Mouse (Mus musculus) liver, embryonic 13.5 days (tissue): ENCODE data around the gene Ptprg. TPM values are rescaled to one million over a fixed set of nuclear protein-coding genes. Genes with fewer than 3 reads are reported as not detected.
"Not testable (repeated sequence)": the region's sequence is repeated elsewhere in the genome, so short reads cannot be mapped to it uniquely, and the experiment has no call there.

Source experiments
- ATAC-seq: fragments of 200-750 bp; cut with Nextera tagmentation; 2 replicates; pipeline ENCODE4 v1.8.0; 2017; ENCODE audit warnings: low read depth, mild to moderate bottlenecking, moderate number of reproducible peaks, moderate library complexity
- DNase-seq: peaks from one replicate; pipeline ENCODE4 v3.0.0; 2022
- H3K27ac ChIP-seq: fragments of 300-500 bp; sonication (generic); 2 replicates; pipeline ENCODE4 v1.5.1; 2015; ENCODE audit warnings: moderate library complexity, mild to moderate bottlenecking, inconsistent platforms
- H3K27me3 ChIP-seq: fragments of 300-500 bp; sonication (generic); 2 replicates; pipeline ENCODE4 v1.6.1; 2015; ENCODE audit warnings: mild to moderate bottlenecking, inconsistent platforms
- H3K36me3 ChIP-seq: fragments of 300-500 bp; sonication (generic); 2 replicates; pipeline ENCODE4 v1.6.1; 2015; ENCODE audit warnings: mild to moderate bottlenecking, inconsistent platforms
- H3K4me1 ChIP-seq: fragments of 300-500 bp; sonication (generic); replicated peaks from 2 replicates; pipeline ENCODE4 v1.6.1; 2015; ENCODE audit warnings: inconsistent platforms
- H3K4me2 ChIP-seq: fragments of 300-500 bp; sonication (generic); 2 replicates; pipeline ENCODE4 v1.6.1; 2015; ENCODE audit warnings: inconsistent platforms, mild to moderate bottlenecking, moderate library complexity
- H3K4me3 ChIP-seq: fragments of 300-500 bp; sonication (generic); replicated peaks from 2 replicates; pipeline ENCODE4 v1.5.1; 2015; ENCODE audit warnings: mild to moderate bottlenecking, inconsistent platforms
- H3K9ac ChIP-seq: fragments of 300-500 bp; sonication (generic); 2 replicates; pipeline ENCODE4 v1.6.1; 2015; ENCODE audit warnings: mild to moderate bottlenecking, inconsistent platforms
- H3K9me3 ChIP-seq: fragments of 300-500 bp; sonication (generic); replicated peaks from 2 replicates; pipeline ENCODE4 v1.6.1; 2016; ENCODE audit warnings: inconsistent platforms
- WGBS: fragments of 180-500 bp; shearing (Covaris S2); methylation state at CpG from one replicate; pipeline ENCODE4 v1.1.7; 2015; ENCODE audit not compliant: insufficient replicate concordance; 5-methylcytosine and 5-hydroxymethylcytosine counted together
- polyA plus RNA-seq: library from polyadenylated mRNA; unstranded; fragments of >200 nt; fragmentation: Nextera tagmentation; extraction: Ambion mirVana; gene quantifications from 2 replicates; pipeline ENCODE4 v1.2.1, GENCODE M21; 2015

The Ptprg gene
- polyA plus RNA-seq, 1 experiment from 2014 or later = 1.5 TPM

GRCm38 (mm10) chr14:11807465-11807864, 254.1 kb downstream of the Ptprg start:
- no peaks in the 10 kb centered on the region for H3K9me3 ChIP-seq
- H3K27me3 ChIP-seq = no peaks in the 10 kb centered on the region
- ATAC-seq = no peak
- no peak overlapping the region for H3K27ac ChIP-seq
- no peak for DNase-seq
- WGBS = 50% methylated on average over 4 of the region's 4 CpGs
- H3K36me3 ChIP-seq = no peaks in the 10 kb centered on the region
- H3K4me1 ChIP-seq = 0 out of 2 replicates have a peak, but pooled peaks cover 2% of the 10 kb centered on the region
- no peak overlapping the region for H3K9ac ChIP-seq
- H3K4me3 ChIP-seq = no peak overlapping the region
- no peak overlapping the region for H3K4me2 ChIP-seq

GRCm38 (mm10) chr14:11811142-11811761, 257.9 kb downstream of the Ptprg start:
- DNase-seq (no peak), ATAC-seq (no peak)
- WGBS = 33% methylated on average over 7 of the region's 7 CpGs
- 0 out of 2 replicates have a peak, but pooled peaks cover 2% of the 10 kb centered on the region for H3K4me1 ChIP-seq
- H3K36me3 ChIP-seq = no peaks in the 10 kb centered on the region
- H3K4me3 ChIP-seq = no peak overlapping the region
- H3K9ac ChIP-seq = no peak overlapping the region
- H3K27ac ChIP-seq = no peak overlapping the region
- no peak overlapping the region for H3K4me2 ChIP-seq
- no peaks in the 10 kb centered on the region for H3K27me3 ChIP-seq
- H3K9me3 ChIP-seq = no peaks in the 10 kb centered on the region

GRCm38 (mm10) chr14:11812291-11812690, 259.0 kb downstream of the Ptprg start:
- Histone ChIP-seq H3K4me3 (no peak overlapping the region), H3K9ac (no peak overlapping the region), H3K4me1 (0 out of 2 replicates have a peak, but pooled peaks cover 2% of the 10 kb centered on the region), H3K36me3 (no peaks in the 10 kb centered on the region), H3K9me3 (no peaks in the 10 kb centered on the region), H3K27ac (no peak overlapping the region), H3K27me3 (no peaks in the 10 kb centered on the region), H3K4me2 (no peak overlapping the region)
- DNase-seq (no peak), ATAC-seq (no peak)
- WGBS = 61% methylated on average over 7 of the region's 7 CpGs

- not testable (repeated sequence) for H3K4me3 ChIP-seq, H3K27me3 ChIP-seq, H3K4me1 ChIP-seq, DNase-seq, ATAC-seq, H3K36me3 ChIP-seq, H3K9me3 ChIP-seq, H3K9ac ChIP-seq, H3K4me2 ChIP-seq, H3K27ac ChIP-seq
- 29% methylated on average over 4 of the region's 4 CpGs for WGBS
These were observed 261.5 kb downstream of the Ptprg start for GRCm38 (mm10) chr14:11814811-11815210.

- no peak overlapping the region for H3K9ac ChIP-seq
- no peak overlapping the region for H3K4me2 ChIP-seq
- H3K27me3 ChIP-seq = no peaks in the 10 kb centered on the region
- DNase-seq (no peak), ATAC-seq (no peak)
- no peaks in the 10 kb centered on the region for H3K9me3 ChIP-seq
- H3K36me3 ChIP-seq = no peaks in the 10 kb centered on the region
- H3K4me3 ChIP-seq = no peak overlapping the region
- 57% methylated on average over 6 of the region's 6 CpGs for WGBS
- H3K27ac ChIP-seq = no peak overlapping the region
- H3K4me1 ChIP-seq = no peaks in the 10 kb centered on the region
These were observed 263.9 kb downstream of the Ptprg start for GRCm38 (mm10) chr14:11817236-11817635.

GRCm38 (mm10) chr14:11818054-11818453, 264.7 kb downstream of the Ptprg start:
- WGBS = 63% methylated on average over 3 of the region's 3 CpGs
- Histone ChIP-seq H3K27me3 (no peaks in the 10 kb centered on the region), H3K4me2 (no peak overlapping the region), H3K9ac (no peak overlapping the region), H3K9me3 (no peaks in the 10 kb centered on the region), H3K36me3 (no peaks in the 10 kb centered on the region), H3K4me1 (no peaks in the 10 kb centered on the region), H3K27ac (no peak overlapping the region), H3K4me3 (no peak overlapping the region)
- ATAC-seq = no peak
- no peak for DNase-seq

GRCm38 (mm10) chr14:11818721-11819120, 265.4 kb downstream of the Ptprg start:
- H3K9me3 ChIP-seq = no peaks in the 10 kb centered on the region
- no peaks in the 10 kb centered on the region for H3K4me1 ChIP-seq
- ATAC-seq (no peak), DNase-seq (no peak)
- H3K9ac ChIP-seq = no peak overlapping the region
- WGBS = 64% methylated on average over 8 of the region's 8 CpGs
- no peak overlapping the region for H3K27ac ChIP-seq
- no peaks in the 10 kb centered on the region for H3K27me3 ChIP-seq
- H3K4me3 ChIP-seq = no peak overlapping the region
- no peak overlapping the region for H3K4me2 ChIP-seq
- H3K36me3 ChIP-seq = no peaks in the 10 kb centered on the region

- no peaks in the 10 kb centered on the region for H3K36me3 ChIP-seq
- H3K27ac ChIP-seq = no peak overlapping the region
- H3K4me1 ChIP-seq = no peaks in the 10 kb centered on the region
- H3K4me2 ChIP-seq = no peak overlapping the region
- no peak overlapping the region for H3K4me3 ChIP-seq
- ATAC-seq (no peak), DNase-seq (no peak)
- no peaks in the 10 kb centered on the region for H3K27me3 ChIP-seq
- no peak overlapping the region for H3K9ac ChIP-seq
- no peaks in the 10 kb centered on the region for H3K9me3 ChIP-seq
- 65% methylated on average over 2 of the region's 2 CpGs for WGBS
These were observed 266.0 kb downstream of the Ptprg start for GRCm38 (mm10) chr14:11819326-11819725.

- no peaks in the 10 kb centered on the region for H3K4me1 ChIP-seq
- H3K4me3 ChIP-seq = no peak overlapping the region
- H3K36me3 ChIP-seq = no peaks in the 10 kb centered on the region
- H3K4me2 ChIP-seq = no peak overlapping the region
- H3K27me3 ChIP-seq = no peaks in the 10 kb centered on the region
- H3K9me3 ChIP-seq = no peaks in the 10 kb centered on the region
- no peak overlapping the region for H3K27ac ChIP-seq
- DNase-seq (no peak), ATAC-seq (no peak)
- 59% methylated on average over 7 of the region's 7 CpGs for WGBS
- no peak overlapping the region for H3K9ac ChIP-seq
These were observed 269.7 kb downstream of the Ptprg start for GRCm38 (mm10) chr14:11822830-11823700.

GRCm38 (mm10) chr14:11823701-11824095, 270.4 kb downstream of the Ptprg start:
- Histone ChIP-seq H3K27ac (no peak overlapping the region), H3K36me3 (no peaks in the 10 kb centered on the region), H3K9ac (no peak overlapping the region), H3K4me1 (no peaks in the 10 kb centered on the region), H3K27me3 (no peaks in the 10 kb centered on the region), H3K9me3 (no peaks in the 10 kb centered on the region), H3K4me3 (no peak overlapping the region), H3K4me2 (no peak overlapping the region)
- WGBS = 69% methylated on average over 6 of the region's 6 CpGs
- ATAC-seq = no peak
- no peak for DNase-seq

GRCm38 (mm10) chr14:11824915-11825314, 271.6 kb downstream of the Ptprg start:
- WGBS = 67% methylated on average over 8 of the region's 8 CpGs
- no peak overlapping the region for H3K9ac ChIP-seq
- no peaks in the 10 kb centered on the region for H3K36me3 ChIP-seq
- no peaks in the 10 kb centered on the region for H3K9me3 ChIP-seq
- H3K4me3 ChIP-seq = no peak overlapping the region
- ATAC-seq (no peak), DNase-seq (no peak)
- no peaks in the 10 kb centered on the region for H3K27me3 ChIP-seq
- H3K4me1 ChIP-seq = no peaks in the 10 kb centered on the region
- H3K27ac ChIP-seq = no peak overlapping the region
- no peak overlapping the region for H3K4me2 ChIP-seq

GRCm38 (mm10) chr14:11825551-11825950, 272.2 kb downstream of the Ptprg start:
- H3K36me3 ChIP-seq = no peaks in the 10 kb centered on the region
- DNase-seq (no peak), ATAC-seq (no peak)
- H3K9ac ChIP-seq = no peak overlapping the region
- no peak overlapping the region for H3K27ac ChIP-seq
- H3K4me2 ChIP-seq = no peak overlapping the region
- no peak overlapping the region for H3K4me3 ChIP-seq
- 58% methylated on average over 2 of the region's 2 CpGs for WGBS
- H3K9me3 ChIP-seq = no peaks in the 10 kb centered on the region
- H3K27me3 ChIP-seq = no peaks in the 10 kb centered on the region
- H3K4me1 ChIP-seq = no peaks in the 10 kb centered on the region
